Mouse (Mus musculus): Measurements from ENCODE around the gene Ciao2a. TPM values are rescaled to one million over a fixed set of nuclear protein-coding genes. Genes with fewer than 3 reads are reported as not detected.

Ciao2a gene
- 177 and 178 TPM in 2 replicates for polyA plus RNA-seq (2014; fragmentation: Nextera tagmentation; extraction: Ambion mirVana)

DNA sequence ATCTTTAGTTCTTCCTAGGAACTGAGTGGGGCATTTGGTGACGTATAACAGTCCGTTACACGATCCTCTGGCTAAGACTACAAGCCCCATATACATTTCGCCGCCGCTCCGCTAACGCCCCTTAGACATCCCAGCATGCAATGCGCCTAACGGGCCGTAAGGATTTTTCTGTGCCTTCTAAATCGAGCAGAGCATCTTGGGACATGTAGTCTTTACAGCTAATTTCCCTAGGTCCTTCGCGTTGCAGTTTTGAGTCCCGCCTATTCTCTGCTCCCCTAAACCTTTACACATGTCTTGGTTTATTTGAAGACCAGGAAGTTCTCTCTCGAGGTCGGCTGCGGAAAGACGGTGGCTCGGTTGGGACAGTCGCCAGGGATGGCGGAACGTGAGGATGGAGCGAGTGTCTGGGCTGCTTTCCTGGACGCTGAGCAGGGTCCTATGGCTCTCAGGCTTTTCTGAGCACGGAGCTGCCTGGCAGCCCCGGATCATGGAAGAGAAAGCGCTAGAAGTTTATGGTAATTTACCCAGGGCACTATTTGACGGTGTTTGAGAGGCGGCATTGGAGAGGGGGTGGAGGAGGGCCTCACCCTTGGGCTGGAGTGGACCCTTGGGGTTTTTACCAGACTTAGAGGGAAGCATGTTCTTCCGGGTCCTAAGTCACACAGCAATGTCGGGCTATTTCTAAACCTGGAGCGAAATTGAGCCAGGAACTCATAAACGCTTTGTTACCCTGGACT, at the start of gene Ciao2a, which contains the start of gene Snx1:
Gene Ciao2a (plus strand): TSS at position 156 of the 737 bp plus-strand sequence.
Gene Snx1 (minus strand): TSS at position 132 of the 737 bp plus-strand sequence.
- Histone ChIP-seq H3K36me3 (ENCODE audit: control insufficient read depth, insufficient read depth, low read length) (no peaks in the 10 kb centered on the region), H3K4me1 (ENCODE audit: control insufficient read depth, insufficient read depth, low read length) (peaks cover 3% of the 10 kb centered on the region; the same call in 1 of the 2 replicates), H3K4me3 (ENCODE audit: low read depth, low read length) (peak within 1 kb of the TSS; percentile 58), H3K4me2 (ENCODE audit: low read depth, severe bottlenecking) (peak within 1 kb of the TSS; percentile 74), H3K27ac (replicated peaks; ENCODE audit: low read depth, low read length) (peak within 1 kb of the TSS; percentile 36), H3K27me3 (ENCODE audit: control insufficient read depth, insufficient read depth, low read length) (no peaks in the 10 kb centered on the region), H3K9ac (ENCODE audit: low read length) (peak within 1 kb of the TSS; percentile 71), H3K9me3 (ENCODE audit: control insufficient read depth, low read length) (no peaks in the 10 kb centered on the region)
- WGBS = 1% methylated on average over 34 of the region's 34 CpGs
- DNase-seq (ENCODE audit: low spot score) (peak; percentile 93), ATAC-seq (ENCODE audit: insufficient number of reproducible peaks, low FRiP score, low TSS enrichment, low read depth) (peak; percentile 69)

DNA sequence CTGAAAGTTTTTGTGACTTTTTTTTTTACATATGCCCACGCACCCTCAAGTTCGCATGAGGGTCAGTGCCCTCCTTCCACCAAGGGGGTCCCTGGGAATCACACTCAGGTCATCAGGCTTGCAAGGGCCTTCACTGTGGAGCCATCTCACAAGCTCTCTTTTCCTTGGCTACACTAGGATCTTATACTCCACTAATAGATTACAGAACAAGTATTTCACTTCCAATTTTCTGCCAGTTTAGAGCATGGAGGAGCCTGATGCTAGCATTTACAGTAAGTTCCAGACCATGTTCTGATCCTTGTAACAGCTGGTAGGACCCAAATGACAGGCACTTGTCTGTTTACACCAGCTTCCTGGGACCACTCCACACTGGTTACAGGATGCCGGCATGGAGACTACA, 48.3 kb upstream of the Ciao2a start:
- no peak overlapping the region; the same call in 1 of the 2 replicates for H3K9ac ChIP-seq (ENCODE audit: low read length)
- ATAC-seq (ENCODE audit: insufficient number of reproducible peaks, low FRiP score, low TSS enrichment, low read depth) (no peak), DNase-seq (ENCODE audit: low spot score) (no peak)
- WGBS = 65% methylated on average over 3 of the region's 3 CpGs
- peak overlapping the region; percentile 24; the same call in 1 of the 2 replicates for H3K4me2 ChIP-seq (ENCODE audit: low read depth, severe bottlenecking)
- H3K27me3 ChIP-seq (ENCODE audit: control insufficient read depth, insufficient read depth, low read length) = no peaks in the 10 kb centered on the region
- H3K27ac ChIP-seq (replicated peaks; ENCODE audit: low read depth, low read length) = peak overlapping the region; percentile 25; the same call in 1 of the 2 replicates
- H3K4me3 ChIP-seq (ENCODE audit: low read depth, low read length) = no peak overlapping the region
- H3K36me3 ChIP-seq (ENCODE audit: control insufficient read depth, insufficient read depth, low read length) = no peaks in the 10 kb centered on the region
- H3K9me3 ChIP-seq (ENCODE audit: control insufficient read depth, low read length) = no peaks in the 10 kb centered on the region
- no peaks in the 10 kb centered on the region; the same call in 1 of the 2 replicates for H3K4me1 ChIP-seq (ENCODE audit: control insufficient read depth, insufficient read depth, low read length)

DNA sequence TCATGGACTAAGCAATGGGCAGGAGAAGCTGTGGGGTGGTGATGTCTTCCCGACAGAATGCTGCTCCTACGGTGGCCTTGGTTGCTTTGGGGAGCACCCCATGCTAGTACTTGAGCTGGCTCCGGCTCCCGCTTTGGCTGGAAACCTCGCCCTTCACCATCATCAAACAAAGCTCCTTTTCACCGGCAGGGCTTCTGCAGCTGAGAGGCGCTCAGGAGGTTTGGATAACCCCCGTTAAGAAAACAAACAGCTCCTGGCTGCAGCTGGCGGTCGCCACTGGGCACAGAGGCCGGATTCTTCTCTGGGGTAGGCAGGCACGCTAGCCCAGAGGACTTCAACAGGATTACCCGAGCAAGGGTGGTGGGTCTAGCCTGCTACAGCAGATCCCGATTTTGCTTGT, 47.9 kb upstream of the Ciao2a start:
- Histone ChIP-seq H3K27ac (replicated peaks; ENCODE audit: low read depth, low read length) (peak overlapping the region; percentile 25; the same call in 1 of the 2 replicates), H3K36me3 (ENCODE audit: control insufficient read depth, insufficient read depth, low read length) (no peaks in the 10 kb centered on the region), H3K9me3 (ENCODE audit: control insufficient read depth, low read length) (no peaks in the 10 kb centered on the region), H3K9ac (ENCODE audit: low read length) (peak overlapping the region; percentile 35; the same call in 1 of the 2 replicates), H3K27me3 (ENCODE audit: control insufficient read depth, insufficient read depth, low read length) (no peaks in the 10 kb centered on the region), H3K4me3 (ENCODE audit: low read depth, low read length) (no peak overlapping the region), H3K4me2 (ENCODE audit: low read depth, severe bottlenecking) (peak overlapping the region; percentile 24; the same call in 1 of the 2 replicates), H3K4me1 (ENCODE audit: control insufficient read depth, insufficient read depth, low read length) (no peaks in the 10 kb centered on the region; the same call in 1 of the 2 replicates)
- DNase-seq (ENCODE audit: low spot score) (peak; percentile 62), ATAC-seq (ENCODE audit: insufficient number of reproducible peaks, low FRiP score, low TSS enrichment, low read depth) (no peak)
- WGBS = 7% methylated on average over 14 of the region's 14 CpGs

GRCm38 (mm10) chr9:66080804-66081459, 45.5 kb upstream of the Ciao2a start:
- no peak for DNase-seq (ENCODE audit: low spot score)
- H3K27me3 ChIP-seq (ENCODE audit: control insufficient read depth, insufficient read depth, low read length) = no peaks in the 10 kb centered on the region
- H3K4me3 ChIP-seq (ENCODE audit: low read depth, low read length) = no peak overlapping the region
- no peak overlapping the region for H3K4me2 ChIP-seq (ENCODE audit: low read depth, severe bottlenecking)
- no peaks in the 10 kb centered on the region for H3K36me3 ChIP-seq (ENCODE audit: control insufficient read depth, insufficient read depth, low read length)
- 75% methylated on average over 3 of the region's 3 CpGs for WGBS
- H3K4me1 ChIP-seq (ENCODE audit: control insufficient read depth, insufficient read depth, low read length) = no peaks in the 10 kb centered on the region; the same call in 1 of the 2 replicates
- no peak overlapping the region for H3K27ac ChIP-seq (replicated peaks; ENCODE audit: low read depth, low read length)
- H3K9me3 ChIP-seq (ENCODE audit: control insufficient read depth, low read length) = no peaks in the 10 kb centered on the region
- ATAC-seq (ENCODE audit: insufficient number of reproducible peaks, low FRiP score, low TSS enrichment, low read depth) = no peak
- no peak overlapping the region for H3K9ac ChIP-seq (ENCODE audit: low read length)

DNA sequence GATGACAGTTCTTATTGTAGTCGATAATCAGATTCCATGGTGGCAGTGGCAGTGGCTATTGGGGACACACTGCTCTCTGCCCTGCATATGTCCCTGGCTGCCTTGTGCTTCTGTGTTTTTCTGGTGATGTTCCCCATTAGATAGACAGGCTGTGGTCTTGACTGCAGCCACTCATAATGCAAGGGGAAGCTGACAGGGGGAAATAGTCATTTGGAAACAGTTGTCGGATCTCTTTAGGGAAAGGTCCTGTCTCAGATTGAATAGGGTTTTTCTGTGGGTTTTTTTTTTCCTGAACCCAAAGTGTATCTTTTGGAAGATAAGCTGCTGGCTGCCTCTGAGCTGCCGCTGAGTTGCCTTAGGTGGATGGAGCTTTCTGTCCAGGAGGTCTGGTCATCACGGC, 44.4 kb upstream of the Ciao2a start:
- DNase-seq (ENCODE audit: low spot score) (no peak), ATAC-seq (ENCODE audit: insufficient number of reproducible peaks, low FRiP score, low TSS enrichment, low read depth) (no peak)
- Histone ChIP-seq H3K27me3 (ENCODE audit: control insufficient read depth, insufficient read depth, low read length) (no peaks in the 10 kb centered on the region), H3K9me3 (ENCODE audit: control insufficient read depth, low read length) (no peaks in the 10 kb centered on the region), H3K4me1 (ENCODE audit: control insufficient read depth, insufficient read depth, low read length) (no peaks in the 10 kb centered on the region; the same call in 1 of the 2 replicates), H3K27ac (replicated peaks; ENCODE audit: low read depth, low read length) (no peak overlapping the region), H3K4me2 (ENCODE audit: low read depth, severe bottlenecking) (no peak overlapping the region), H3K9ac (ENCODE audit: low read length) (no peak overlapping the region), H3K36me3 (ENCODE audit: control insufficient read depth, insufficient read depth, low read length) (no peaks in the 10 kb centered on the region), H3K4me3 (ENCODE audit: low read depth, low read length) (no peak overlapping the region)
- WGBS = 86% methylated on average over 4 of the region's 4 CpGs

DNA sequence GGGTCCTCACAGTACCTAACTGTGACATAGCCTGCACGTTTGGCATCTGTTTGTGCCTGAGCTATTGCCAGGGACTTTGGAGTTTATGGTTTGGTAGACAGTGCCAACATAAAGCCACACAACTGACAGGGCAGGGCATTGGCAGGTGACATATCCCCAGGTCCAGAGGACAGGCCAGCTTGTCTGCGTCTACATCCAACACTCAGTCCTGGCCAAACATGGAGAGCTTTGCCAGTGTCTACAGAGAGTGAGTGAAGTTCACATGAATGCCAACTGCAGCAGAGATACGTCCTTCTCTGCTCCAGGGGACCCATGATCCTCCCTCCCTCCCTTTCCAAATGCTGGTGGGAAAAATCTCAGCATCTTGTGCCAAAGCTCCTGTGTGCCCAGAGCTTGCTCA, 42.2 kb upstream of the Ciao2a start:
- Histone ChIP-seq H3K27ac (replicated peaks; ENCODE audit: low read depth, low read length) (no peak overlapping the region), H3K36me3 (ENCODE audit: control insufficient read depth, insufficient read depth, low read length) (peaks cover 3% of the 10 kb centered on the region; the same call in 1 of the 2 replicates), H3K9ac (ENCODE audit: low read length) (no peak overlapping the region), H3K4me2 (ENCODE audit: low read depth, severe bottlenecking) (no peak overlapping the region), H3K9me3 (ENCODE audit: control insufficient read depth, low read length) (no peaks in the 10 kb centered on the region), H3K4me1 (ENCODE audit: control insufficient read depth, insufficient read depth, low read length) (no peaks in the 10 kb centered on the region), H3K4me3 (ENCODE audit: low read depth, low read length) (no peak overlapping the region), H3K27me3 (ENCODE audit: control insufficient read depth, insufficient read depth, low read length) (no peaks in the 10 kb centered on the region)
- DNase-seq (ENCODE audit: low spot score) (no peak), ATAC-seq (ENCODE audit: insufficient number of reproducible peaks, low FRiP score, low TSS enrichment, low read depth) (no peak)
- WGBS = 94% methylated on average over 3 of the region's 3 CpGs

GRCm38 (mm10) chr9:66087062-66087461, 39.3 kb upstream of the Ciao2a start:
- Histone ChIP-seq H3K4me2 (ENCODE audit: low read depth, severe bottlenecking) (no peak overlapping the region), H3K4me3 (ENCODE audit: low read depth, low read length) (no peak overlapping the region), H3K4me1 (ENCODE audit: control insufficient read depth, insufficient read depth, low read length) (peaks cover 2% of the 10 kb centered on the region), H3K9me3 (ENCODE audit: control insufficient read depth, low read length) (no peaks in the 10 kb centered on the region), H3K36me3 (ENCODE audit: control insufficient read depth, insufficient read depth, low read length) (peaks cover 8% of the 10 kb centered on the region; the same call in 1 of the 2 replicates), H3K9ac (ENCODE audit: low read length) (no peak overlapping the region), H3K27me3 (ENCODE audit: control insufficient read depth, insufficient read depth, low read length) (no peaks in the 10 kb centered on the region), H3K27ac (replicated peaks; ENCODE audit: low read depth, low read length) (no peak overlapping the region)
- 88% methylated on average over 7 of the region's 7 CpGs for WGBS
- DNase-seq (ENCODE audit: low spot score) = no peak
- no peak for ATAC-seq (ENCODE audit: insufficient number of reproducible peaks, low FRiP score, low TSS enrichment, low read depth)

DNA sequence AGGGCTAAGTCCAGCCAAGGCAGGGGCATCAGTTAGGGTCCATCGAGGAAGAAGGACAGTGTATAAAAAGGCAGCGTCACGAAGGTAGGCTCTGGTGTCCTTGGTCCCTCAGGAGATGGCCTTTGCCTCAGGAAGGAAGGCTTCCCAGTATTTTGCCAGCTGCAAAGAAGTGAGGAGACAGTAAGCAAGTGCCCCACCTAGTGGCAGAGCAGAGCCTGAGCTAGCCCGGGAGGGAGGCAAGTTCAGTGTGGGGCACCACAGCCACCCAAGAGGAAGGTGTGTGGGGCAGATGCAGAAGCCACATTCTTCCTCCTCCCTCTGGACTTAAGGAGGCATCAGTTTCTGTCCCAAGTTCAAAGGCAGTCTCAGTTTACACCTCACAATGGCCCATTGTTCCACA, 38.0 kb upstream of the Ciao2a start:
- Histone ChIP-seq H3K27me3 (ENCODE audit: control insufficient read depth, insufficient read depth, low read length) (no peaks in the 10 kb centered on the region), H3K4me3 (ENCODE audit: low read depth, low read length) (no peak overlapping the region), H3K9ac (ENCODE audit: low read length) (no peak overlapping the region), H3K27ac (replicated peaks; ENCODE audit: low read depth, low read length) (no peak overlapping the region), H3K4me2 (ENCODE audit: low read depth, severe bottlenecking) (no peak overlapping the region), H3K4me1 (ENCODE audit: control insufficient read depth, insufficient read depth, low read length) (peaks cover 2% of the 10 kb centered on the region), H3K9me3 (ENCODE audit: control insufficient read depth, low read length) (no peaks in the 10 kb centered on the region), H3K36me3 (ENCODE audit: control insufficient read depth, insufficient read depth, low read length) (peaks cover 17% of the 10 kb centered on the region)
- 67% methylated on average over 4 of the region's 4 CpGs for WGBS
- ATAC-seq (ENCODE audit: insufficient number of reproducible peaks, low FRiP score, low TSS enrichment, low read depth) (no peak), DNase-seq (ENCODE audit: low spot score) (peak; percentile 59)
